Mouse (Mus musculus) hindbrain, embryonic 11.5 days (tissue): ENCODE measurements around the gene Tmem217. TPM values are rescaled to one million over a fixed set of nuclear protein-coding genes. Genes with fewer than 3 reads are reported as not detected.
"Not testable (repeated sequence)": the region's sequence is repeated elsewhere in the genome, so short reads cannot be mapped to it uniquely, and the experiment has no call there.

Experiments used
- ATAC-seq: fragments of 200-750 bp; cut with Nextera tagmentation; 2 replicates; pipeline ENCODE4 v1.8.0; 2017; ENCODE audit warnings: mild to moderate bottlenecking, moderate TSS enrichment, moderate library complexity; ENCODE audit not compliant: low FRiP score
- DNase-seq: peaks from one replicate; pipeline ENCODE4 v3.0.0-alpha.2; 2015; ENCODE audit warnings: low spot score
- H3K27ac ChIP-seq: fragments of 300-500 bp; sonication (generic); 2 replicates; pipeline ENCODE4 v1.5.1; 2014; ENCODE audit warnings: mild to moderate bottlenecking, low read depth, low read length
- H3K27me3 ChIP-seq: fragments of 300-500 bp; sonication (generic); 2 replicates; pipeline ENCODE4 v1.6.1; 2014; ENCODE audit warnings: mild to moderate bottlenecking, low read length, moderate library complexity, mixed read lengths; ENCODE audit not compliant: control insufficient read depth, insufficient read depth
- H3K36me3 ChIP-seq: fragments of 300-500 bp; sonication (generic); 2 replicates; pipeline ENCODE4 v1.6.1; 2014; ENCODE audit warnings: mild to moderate bottlenecking, low read length, moderate library complexity, mixed read lengths; ENCODE audit not compliant: control insufficient read depth, insufficient read depth
- H3K4me1 ChIP-seq: fragments of 300-500 bp; sonication (generic); replicated peaks from 2 replicates; pipeline ENCODE4 v1.6.1; 2014; ENCODE audit warnings: low read length, mixed read lengths; ENCODE audit not compliant: control insufficient read depth, insufficient read depth
- H3K4me2 ChIP-seq: fragments of 300-500 bp; sonication (generic); replicated peaks from 2 replicates; pipeline ENCODE4 v1.6.1; 2014; ENCODE audit warnings: mild to moderate bottlenecking, low read depth, low read length
- H3K4me3 ChIP-seq: fragments of 300-500 bp; sonication (generic); 2 replicates; pipeline ENCODE4 v1.5.1; 2014; ENCODE audit warnings: low read depth, low read length
- H3K9ac ChIP-seq: fragments of 300-500 bp; sonication (generic); 2 replicates; pipeline ENCODE4 v1.6.1; 2014; ENCODE audit warnings: low read depth, low read length
- H3K9me3 ChIP-seq: fragments of 300-500 bp; sonication (generic); 2 replicates; pipeline ENCODE4 v1.6.1; 2016; ENCODE audit warnings: low read length; ENCODE audit not compliant: control insufficient read depth
- WGBS: fragments of 180-500 bp; shearing (Covaris S2); extraction: QIAGEN DNeasy Blood & Tissue Kit; methylation state at CpG from one replicate; pipeline ENCODE4 v1.1.7; 2014; 5-methylcytosine and 5-hydroxymethylcytosine counted together
- polyA plus RNA-seq: library from polyadenylated mRNA; unstranded; fragments of >200 nt; fragmentation: Nextera tagmentation; extraction: Ambion mirVana; gene quantifications from 2 replicates; pipeline ENCODE4 v1.2.1, GENCODE M21; 2014

The Tmem217 gene
- polyA plus RNA-seq, 1 experiment from 2014 or later, result 0.60 TPM

DNA sequence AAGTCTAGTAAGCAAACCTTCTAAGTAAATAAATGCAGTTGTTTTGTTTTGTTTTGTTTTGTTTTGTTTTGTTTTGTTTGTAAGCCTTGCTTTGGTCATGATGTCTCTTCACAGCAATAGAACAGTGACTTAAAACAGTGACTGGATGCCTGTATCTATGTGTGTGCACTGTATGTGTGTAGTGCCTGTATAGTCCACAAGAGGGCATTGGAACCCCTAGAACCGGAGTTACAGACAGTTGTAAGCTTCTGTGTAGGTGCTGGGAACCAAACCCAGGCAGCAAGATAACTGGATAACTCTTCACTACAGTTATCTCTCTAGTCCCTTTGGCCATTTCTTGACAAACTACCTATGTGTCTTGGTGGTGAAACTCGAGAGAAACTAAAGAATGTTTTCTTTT is 26.6 kb downstream of the Tmem217 start:
- Histone ChIP-seq H3K36me3 (no peaks in the 10 kb centered on the region), H3K4me3 (no peak overlapping the region), H3K4me1 (no peaks in the 10 kb centered on the region), H3K27ac (no peak overlapping the region), H3K27me3 (no peaks in the 10 kb centered on the region), H3K9ac (no peak overlapping the region), H3K9me3 (no peaks in the 10 kb centered on the region), H3K4me2 (no peak overlapping the region)
- ATAC-seq, result no peak
- no peak for DNase-seq
- 80% methylated on average over 2 of the region's 2 CpGs for WGBS

DNA sequence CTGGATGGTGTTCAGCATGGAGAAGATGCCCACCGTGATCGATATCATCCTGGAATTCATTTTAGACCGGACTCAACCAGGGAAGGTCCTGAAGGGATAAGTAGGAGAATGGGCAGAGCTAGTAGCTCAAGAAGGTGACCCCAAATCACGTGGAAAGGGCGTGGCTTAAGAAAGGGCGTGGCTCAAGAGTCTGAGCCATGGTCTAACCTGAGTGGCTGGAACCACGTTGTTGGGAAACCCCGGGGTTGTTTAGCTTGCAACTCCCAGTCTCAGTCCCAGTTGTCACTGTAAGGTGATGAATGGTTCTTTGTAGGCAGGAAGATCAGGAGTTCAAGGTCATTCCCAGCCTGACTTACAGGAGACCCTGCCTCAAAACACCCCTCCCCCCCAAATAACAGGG is 32.5 kb downstream of the Tmem217 start:
- Histone ChIP-seq H3K9ac (no peak overlapping the region), H3K27ac (no peak overlapping the region), H3K9me3 (no peaks in the 10 kb centered on the region), H3K4me2 (no peak overlapping the region), H3K36me3 (no peaks in the 10 kb centered on the region), H3K4me3 (no peak overlapping the region), H3K4me1 (no peaks in the 10 kb centered on the region), H3K27me3 (no peaks in the 10 kb centered on the region)
- 74% methylated on average over 8 of the region's 8 CpGs for WGBS
- ATAC-seq, result no peak
- DNase-seq, result no peak

DNA sequence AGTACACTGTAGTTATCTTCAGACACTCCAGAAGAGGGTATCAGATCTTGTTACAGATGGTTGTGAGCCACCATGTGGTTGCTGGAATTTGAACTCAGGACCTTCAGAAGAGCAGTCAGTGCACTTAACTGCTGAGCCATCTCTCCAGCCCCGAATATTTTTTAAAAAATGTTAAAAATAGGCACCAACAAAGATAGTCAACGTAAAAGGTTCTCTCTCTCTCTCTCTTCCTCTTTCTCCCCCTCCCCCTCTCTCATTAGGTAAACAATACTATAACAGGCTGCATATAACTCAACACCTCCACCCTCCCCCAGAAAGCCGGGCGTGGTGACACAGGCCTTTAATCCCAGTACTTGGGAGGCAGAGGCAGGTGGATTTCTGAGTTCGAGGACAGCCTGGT is 33.5 kb downstream of the Tmem217 start:
- not testable (repeated sequence) for H3K27ac ChIP-seq, H3K27me3 ChIP-seq, H3K4me3 ChIP-seq, ATAC-seq, H3K9ac ChIP-seq, H3K9me3 ChIP-seq, DNase-seq, H3K36me3 ChIP-seq, H3K4me1 ChIP-seq, H3K4me2 ChIP-seq
- WGBS, result 92% methylated on average over 5 of the region's 5 CpGs

DNA sequence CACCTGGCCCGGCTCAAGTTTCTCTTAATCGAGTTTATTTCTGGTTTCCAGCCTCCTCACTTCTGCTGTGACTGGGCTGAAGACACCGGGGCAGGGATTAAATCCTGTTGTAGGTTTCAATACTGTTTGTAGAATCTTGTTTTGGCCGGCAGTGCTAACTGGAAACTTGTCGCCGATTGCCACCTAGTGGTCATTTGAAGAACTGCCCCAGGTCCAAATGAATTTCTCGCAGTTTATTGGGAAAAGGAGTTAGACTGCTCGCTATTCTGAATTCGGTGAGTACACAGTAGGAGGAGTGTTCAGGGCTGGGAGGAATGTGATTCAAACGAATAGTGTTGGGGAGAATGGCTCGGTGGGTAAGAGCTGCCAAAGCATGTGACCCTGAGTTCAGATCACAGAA is 37.8 kb downstream of the Tmem217 start:
- DNase-seq (peak; percentile 89), ATAC-seq (no peak)
- H3K27ac ChIP-seq, result no peak overlapping the region
- H3K27me3 ChIP-seq, result no peaks in the 10 kb centered on the region
- no peaks in the 10 kb centered on the region for H3K9me3 ChIP-seq
- H3K4me3 ChIP-seq, result no peak overlapping the region
- WGBS, result 4% methylated on average over 11 of the region's 11 CpGs
- no peaks in the 10 kb centered on the region for H3K4me1 ChIP-seq
- no peak overlapping the region for H3K4me2 ChIP-seq
- H3K36me3 ChIP-seq, result no peaks in the 10 kb centered on the region
- no peak overlapping the region for H3K9ac ChIP-seq

GRCm38 (mm10) chr17:29513044-29513730 is 39.0 kb downstream of the Tmem217 start:
- peak; percentile 64 for DNase-seq

DNA sequence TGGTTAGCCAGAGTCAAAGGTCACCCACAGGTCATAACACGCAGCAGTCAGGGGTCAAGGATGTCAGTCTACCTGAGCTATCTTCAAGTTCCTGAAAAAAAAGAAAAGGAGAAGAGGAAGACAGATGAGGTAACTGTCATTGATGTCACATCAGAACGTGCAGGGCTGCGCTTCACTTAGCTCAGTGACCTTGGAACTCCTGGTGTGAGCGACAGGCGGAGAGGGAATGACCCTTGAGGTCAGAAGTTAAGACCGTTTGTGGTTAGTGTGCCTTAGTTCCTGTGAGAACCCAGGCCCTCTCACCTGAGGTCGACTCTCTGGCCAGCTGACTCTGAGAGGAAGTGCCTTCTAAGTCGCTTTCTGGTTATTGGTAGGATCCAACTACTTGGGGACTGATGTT is 41.5 kb downstream of the Tmem217 start:
- Histone ChIP-seq H3K4me2 (no peak overlapping the region), H3K9ac (no peak overlapping the region), H3K9me3 (no peaks in the 10 kb centered on the region), H3K27me3 (no peaks in the 10 kb centered on the region), H3K4me1 (no peaks in the 10 kb centered on the region), H3K36me3 (no peaks in the 10 kb centered on the region), H3K27ac (no peak overlapping the region), H3K4me3 (no peak overlapping the region)
- WGBS, result 66% methylated on average over 8 of the region's 8 CpGs
- no peak for DNase-seq
- ATAC-seq, result no peak

More at GRCm38 (mm10) chr17:29513044-29513730, 39.0 kb downstream of the Tmem217 start:
- no peak overlapping the region for H3K9ac ChIP-seq
- no peaks in the 10 kb centered on the region for H3K36me3 ChIP-seq
- H3K4me3 ChIP-seq, result no peak overlapping the region
- H3K27me3 ChIP-seq, result no peaks in the 10 kb centered on the region
- H3K4me2 ChIP-seq, result no peak overlapping the region
- ATAC-seq, result no peak
- no peaks in the 10 kb centered on the region for H3K4me1 ChIP-seq
- no peaks in the 10 kb centered on the region for H3K9me3 ChIP-seq
- no peak overlapping the region for H3K27ac ChIP-seq
- WGBS, result 38% methylated on average over 13 of the region's 13 CpGs

DNA sequence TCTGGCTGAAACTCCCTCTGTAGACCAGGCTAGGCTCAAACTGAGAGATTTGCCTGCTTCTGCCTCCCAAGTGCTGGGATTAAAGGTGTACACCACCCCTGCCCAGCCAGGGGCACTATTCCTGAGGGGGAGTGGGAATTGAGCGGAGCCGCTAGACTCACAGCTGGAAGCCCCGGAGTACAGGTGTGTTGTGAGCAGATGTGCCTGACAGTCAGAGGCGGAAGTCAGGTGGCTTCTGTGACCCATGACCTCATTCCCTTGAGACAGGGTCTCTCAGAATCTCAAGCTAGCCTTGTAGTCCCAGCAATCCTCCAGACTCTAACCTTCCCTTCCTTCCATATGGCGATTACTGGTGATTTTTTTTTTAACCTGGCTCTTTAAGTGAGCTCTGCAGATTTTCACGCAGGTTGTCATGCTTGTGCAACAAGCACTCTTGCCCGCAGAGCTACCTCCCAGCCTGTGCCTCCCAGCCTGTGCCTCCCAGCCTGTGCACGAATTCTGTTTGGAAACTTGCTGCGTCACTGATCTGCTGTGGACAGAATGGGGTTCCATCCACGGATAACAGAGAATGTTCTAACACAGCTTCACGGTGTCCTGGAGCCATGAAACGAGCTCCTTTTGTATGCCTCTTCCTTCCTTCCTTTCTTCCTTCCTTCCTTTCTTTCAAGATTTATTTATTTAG is 43.1 kb downstream of the Tmem217 start:
- Histone ChIP-seq H3K4me2 (no peak overlapping the region), H3K27ac (no peak overlapping the region), H3K9me3 (no peaks in the 10 kb centered on the region), H3K9ac (no peak overlapping the region), H3K4me1 (no peaks in the 10 kb centered on the region), H3K36me3 (no peaks in the 10 kb centered on the region), H3K4me3 (no peak overlapping the region), H3K27me3 (no peaks in the 10 kb centered on the region)
- DNase-seq, result no peak
- no peak for ATAC-seq
- 69% methylated on average over 12 of the region's 12 CpGs for WGBS

DNA sequence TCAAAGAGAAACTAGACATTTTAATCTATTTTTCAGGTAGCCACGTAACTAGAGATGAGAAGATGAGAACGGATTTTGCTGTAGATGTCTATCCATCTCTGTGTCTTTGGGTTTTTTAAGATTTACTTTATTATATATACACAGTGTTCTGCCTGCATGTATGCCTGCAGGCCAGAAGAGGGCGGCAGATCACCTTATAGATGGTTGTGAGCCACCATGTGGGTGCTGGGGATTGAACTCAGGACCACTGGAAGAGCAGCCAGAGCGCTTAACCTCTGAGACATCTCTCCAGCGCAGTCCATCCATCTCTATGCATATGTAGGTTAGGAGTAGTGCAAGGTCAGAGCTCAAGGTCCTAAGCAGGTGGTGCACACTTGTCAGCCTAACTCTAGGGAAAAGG is 48.5 kb downstream of the Tmem217 start:
- ATAC-seq (no peak), DNase-seq (no peak)
- no peak overlapping the region for H3K27ac ChIP-seq
- H3K4me2 ChIP-seq, result no peak overlapping the region
- H3K9ac ChIP-seq, result no peak overlapping the region
- H3K4me3 ChIP-seq, result no peak overlapping the region
- no peaks in the 10 kb centered on the region for H3K36me3 ChIP-seq
- H3K27me3 ChIP-seq, result no peaks in the 10 kb centered on the region
- H3K4me1 ChIP-seq, result no peaks in the 10 kb centered on the region
- H3K9me3 ChIP-seq, result no peaks in the 10 kb centered on the region
- 73% methylated on average over 5 of the region's 5 CpGs for WGBS
